Mouse (Mus musculus) kidney, postnatal 0 days (tissue): Measurements from ENCODE around the gene Fstl4. TPM values are rescaled to one million over a fixed set of nuclear protein-coding genes. Genes with fewer than 3 reads are reported as not detected.

Source experiments
- ATAC-seq: fragments of 200-750 bp; cut with Nextera tagmentation; replicated peaks from 2 replicates; pipeline ENCODE4 v1.8.0; 2017; ENCODE audit warnings: low read depth, moderate number of reproducible peaks, moderate TSS enrichment, moderate library complexity; ENCODE audit not compliant: low FRiP score
- DNase-seq: peaks from one replicate; pipeline ENCODE4 v3.0.0-alpha.2; 2016; ENCODE audit warnings: low spot score
- H3K27ac ChIP-seq: fragments of 300-500 bp; sonication (generic); 2 replicates; pipeline ENCODE4 v1.5.1; 2014; ENCODE audit warnings: mild to moderate bottlenecking
- H3K27me3 ChIP-seq: fragments of 300-500 bp; sonication (generic); 2 replicates; pipeline ENCODE4 v1.6.1; 2014; ENCODE audit warnings: low read length, mixed read lengths; ENCODE audit not compliant: insufficient read depth
- H3K36me3 ChIP-seq: fragments of 300-500 bp; sonication (generic); 2 replicates; pipeline ENCODE4 v1.6.1; 2014; ENCODE audit warnings: low read length, mixed read lengths; ENCODE audit not compliant: insufficient read depth
- H3K4me1 ChIP-seq: fragments of 300-500 bp; sonication (generic); replicated peaks from 2 replicates; pipeline ENCODE4 v1.6.1; 2014; ENCODE audit warnings: antibody characterized with exemption, low read length, mixed read lengths; ENCODE audit not compliant: insufficient read depth
- H3K4me2 ChIP-seq: fragments of 300-500 bp; sonication (generic); 2 replicates; pipeline ENCODE4 v1.6.1; 2014; ENCODE audit warnings: mild to moderate bottlenecking, low read length, moderate library complexity, mixed read lengths
- H3K4me3 ChIP-seq: fragments of 300-500 bp; sonication (generic); replicated peaks from 2 replicates; pipeline ENCODE4 v1.5.1; 2014; ENCODE audit warnings: low read depth, low read length
- H3K9ac ChIP-seq: fragments of 300-500 bp; sonication (generic); 2 replicates; pipeline ENCODE4 v1.6.1; 2014; ENCODE audit warnings: low read depth, low read length
- H3K9me3 ChIP-seq: fragments of 300-500 bp; sonication (generic); replicated peaks from 2 replicates; pipeline ENCODE4 v1.6.1; 2016; ENCODE audit warnings: low read length, inconsistent platforms, mixed read lengths
- CTCF ChIP-seq: IDR thresholded peaks from 2 replicates; pipeline ENCODE4 v1.5.1; 2016; ENCODE audit warnings: antibody characterized with exemption, low read depth, mild to moderate bottlenecking, moderate library complexity
- WGBS: fragments of 180-500 bp; shearing (Covaris S2); extraction: QIAGEN DNeasy Blood & Tissue Kit; methylation state at CpG from one replicate; pipeline ENCODE4 v1.1.7; 2014; 5-methylcytosine and 5-hydroxymethylcytosine counted together
- polyA plus RNA-seq: library from polyadenylated mRNA; unstranded; fragments of >200 nt; fragmentation: Nextera tagmentation; extraction: Ambion mirVana; gene quantifications from 2 replicates; pipeline ENCODE4 v1.2.1, GENCODE M21; 2015

The Fstl4 gene
- polyA plus RNA-seq, 1 experiment from 2014 or later, result 0.47 TPM

GRCm38 (mm10) chr11:52794331-52794730 is 29.9 kb downstream of the Fstl4 start:
- no peak overlapping the region for H3K4me2 ChIP-seq
- ATAC-seq (no peak), DNase-seq (no peak)
- H3K9ac ChIP-seq, result no peak overlapping the region
- H3K4me3 ChIP-seq, result no peak overlapping the region
- no peaks in the 10 kb centered on the region for H3K36me3 ChIP-seq
- H3K27me3 ChIP-seq, result no peaks in the 10 kb centered on the region
- 82% methylated on average over 5 of the region's 5 CpGs for WGBS
- H3K9me3 ChIP-seq, result no peaks in the 10 kb centered on the region
- H3K27ac ChIP-seq, result no peak overlapping the region
- TF ChIP-seq CTCF, result no peak
- no peaks in the 10 kb centered on the region for H3K4me1 ChIP-seq

GRCm38 (mm10) chr11:52809542-52809941 is 45.1 kb downstream of the Fstl4 start:
- H3K9ac ChIP-seq, result no peak overlapping the region
- H3K27ac ChIP-seq, result no peak overlapping the region
- H3K9me3 ChIP-seq, result no peaks in the 10 kb centered on the region
- no peak for TF ChIP-seq CTCF
- H3K36me3 ChIP-seq, result no peaks in the 10 kb centered on the region
- no peaks in the 10 kb centered on the region for H3K4me1 ChIP-seq
- H3K27me3 ChIP-seq, result no peaks in the 10 kb centered on the region
- WGBS, result 86% methylated on average over 2 of the region's 2 CpGs
- H3K4me2 ChIP-seq, result no peak overlapping the region
- no peak for ATAC-seq
- no peak overlapping the region for H3K4me3 ChIP-seq
- no peak for DNase-seq

- no peak overlapping the region for H3K27ac ChIP-seq
- H3K4me2 ChIP-seq, result no peak overlapping the region
- TF ChIP-seq CTCF, result no peak
- no peak for DNase-seq
- H3K4me1 ChIP-seq, result no peaks in the 10 kb centered on the region
- 87% methylated on average over 4 of the region's 4 CpGs for WGBS
- H3K9ac ChIP-seq, result no peak overlapping the region
- H3K9me3 ChIP-seq, result no peaks in the 10 kb centered on the region
- no peak overlapping the region for H3K4me3 ChIP-seq
- no peaks in the 10 kb centered on the region for H3K36me3 ChIP-seq
- no peak for ATAC-seq
- H3K27me3 ChIP-seq, result no peaks in the 10 kb centered on the region
Observed at GRCm38 (mm10) chr11:52816004-52816403, 51.6 kb downstream of the Fstl4 start.

GRCm38 (mm10) chr11:52820336-52820905 is 56.0 kb downstream of the Fstl4 start:
- H3K27me3 ChIP-seq, result no peaks in the 10 kb centered on the region
- H3K9ac ChIP-seq, result no peak overlapping the region
- H3K36me3 ChIP-seq, result no peaks in the 10 kb centered on the region
- ATAC-seq, result no peak
- H3K4me2 ChIP-seq, result no peak overlapping the region
- H3K4me1 ChIP-seq, result no peaks in the 10 kb centered on the region
- TF ChIP-seq CTCF, result no peak
- no peak overlapping the region for H3K4me3 ChIP-seq
- WGBS, result 16% methylated on average over 2 of the region's 2 CpGs
- no peak for DNase-seq
- H3K9me3 ChIP-seq, result no peaks in the 10 kb centered on the region; the same call in 1 of the 2 replicates
- no peak overlapping the region for H3K27ac ChIP-seq

GRCm38 (mm10) chr11:52826591-52826990 is 62.2 kb downstream of the Fstl4 start:
- no peak for ATAC-seq
- no peak overlapping the region for H3K9ac ChIP-seq

GRCm38 (mm10) chr11:52831631-52832310 is 67.3 kb downstream of the Fstl4 start:
- Histone ChIP-seq H3K4me1 (no peaks in the 10 kb centered on the region), H3K4me2 (no peak overlapping the region), H3K9ac (no peak overlapping the region), H3K36me3 (no peaks in the 10 kb centered on the region), H3K4me3 (no peak overlapping the region), H3K9me3 (no peaks in the 10 kb centered on the region), H3K27me3 (no peaks in the 10 kb centered on the region), H3K27ac (no peak overlapping the region)
- 76% methylated on average over 12 of the region's 12 CpGs for WGBS
- DNase-seq (no peak), ATAC-seq (no peak)
- TF ChIP-seq CTCF, result no peak

More at GRCm38 (mm10) chr11:52826591-52826990, 62.2 kb downstream of the Fstl4 start:
- Histone ChIP-seq H3K4me1 (no peaks in the 10 kb centered on the region), H3K4me2 (no peak overlapping the region), H3K27me3 (no peaks in the 10 kb centered on the region), H3K27ac (no peak overlapping the region), H3K36me3 (no peaks in the 10 kb centered on the region), H3K4me3 (no peak overlapping the region), H3K9me3 (no peaks in the 10 kb centered on the region; the same call in 1 of the 2 replicates)
- WGBS, result 44% methylated on average over 2 of the region's 2 CpGs
- DNase-seq, result no peak
- no peak for TF ChIP-seq CTCF
